Mouse (Mus musculus): ENCODE measurements around the gene Phactr2. TPM values are rescaled to one million over a fixed set of nuclear protein-coding genes. Genes with fewer than 3 reads are reported as not detected.
"Not testable (repeated sequence)": the region's sequence is repeated elsewhere in the genome, so short reads cannot be mapped to it uniquely, and the experiment has no call there.

Phactr2 gene
- polyA plus RNA-seq, 1 experiment from 2014 or later, result 10.8 TPM

DNA sequence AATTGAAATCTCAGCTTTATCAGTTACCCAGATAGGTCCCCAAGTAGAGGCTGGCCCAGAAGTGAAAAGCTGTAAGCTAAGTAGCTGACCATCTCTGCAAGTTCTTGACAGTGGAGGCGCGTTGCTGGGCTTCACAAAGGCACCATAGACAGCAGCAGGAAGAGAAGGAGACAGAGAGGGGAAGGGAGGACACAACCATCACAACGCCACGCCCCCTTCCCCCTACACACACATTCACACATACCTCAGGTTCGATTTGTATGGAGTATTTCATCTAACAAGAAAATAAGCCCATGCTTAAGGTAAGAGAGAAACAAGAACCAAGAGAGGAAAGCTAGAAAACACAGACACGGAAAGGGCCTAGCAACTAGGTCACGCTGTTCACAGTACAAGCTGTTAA is 909 bp upstream of the Phactr2 start:
- WGBS, result 33% methylated on average over 7 of the region's 7 CpGs
- peaks cover 59% of the 10 kb centered on the region for H3K27me3 ChIP-seq (ENCODE audit: low read depth, poor library complexity, severe bottlenecking)
- no peaks in the 10 kb centered on the region for H3K9me3 ChIP-seq (replicated peaks)
- no peak overlapping the region for H3K4me3 ChIP-seq
- H3K36me3 ChIP-seq, result no peaks in the 10 kb centered on the region
- no peak overlapping the region for H3K27ac ChIP-seq (replicated peaks)
- peaks cover 18% of the 10 kb centered on the region for H3K4me1 ChIP-seq
- DNase-seq (ENCODE audit: low spot score), result no peak

DNA sequence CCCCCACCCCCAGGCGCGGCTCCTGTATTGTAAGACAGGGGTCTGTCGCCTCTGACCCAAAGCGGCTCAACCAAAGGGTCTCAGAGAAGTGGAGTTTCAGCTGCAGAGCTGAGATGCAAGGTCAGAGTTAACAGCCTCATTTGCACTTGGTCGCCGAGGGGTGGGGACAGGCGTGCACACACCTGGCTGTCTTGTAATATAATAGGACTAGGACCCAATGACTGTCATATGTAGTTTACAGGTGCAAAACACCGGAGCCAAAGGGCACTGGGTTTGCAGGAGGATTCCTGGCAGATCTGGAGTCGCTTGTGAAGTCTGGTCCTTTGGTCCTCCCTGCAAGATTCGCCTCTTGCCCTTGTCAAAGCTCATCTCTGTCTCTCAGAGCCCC is 350 bp upstream of the Phactr2 start:
- peaks cover 59% of the 10 kb centered on the region for H3K27me3 ChIP-seq (ENCODE audit: low read depth, poor library complexity, severe bottlenecking)
- 5% methylated on average over 10 of the region's 10 CpGs for whole genome bisulfite sequencing
- H3K27ac ChIP-seq (replicated peaks), result peak overlapping the region; percentile 83
- no peaks in the 10 kb centered on the region for H3K9me3 ChIP-seq (replicated peaks)
- H3K36me3 ChIP-seq, result no peaks in the 10 kb centered on the region
- peak overlapping the region; percentile 79 for H3K4me3 ChIP-seq
- DNase-seq (ENCODE audit: low spot score), result no peak
- H3K4me1 ChIP-seq, result peaks cover 18% of the 10 kb centered on the region

DNA sequence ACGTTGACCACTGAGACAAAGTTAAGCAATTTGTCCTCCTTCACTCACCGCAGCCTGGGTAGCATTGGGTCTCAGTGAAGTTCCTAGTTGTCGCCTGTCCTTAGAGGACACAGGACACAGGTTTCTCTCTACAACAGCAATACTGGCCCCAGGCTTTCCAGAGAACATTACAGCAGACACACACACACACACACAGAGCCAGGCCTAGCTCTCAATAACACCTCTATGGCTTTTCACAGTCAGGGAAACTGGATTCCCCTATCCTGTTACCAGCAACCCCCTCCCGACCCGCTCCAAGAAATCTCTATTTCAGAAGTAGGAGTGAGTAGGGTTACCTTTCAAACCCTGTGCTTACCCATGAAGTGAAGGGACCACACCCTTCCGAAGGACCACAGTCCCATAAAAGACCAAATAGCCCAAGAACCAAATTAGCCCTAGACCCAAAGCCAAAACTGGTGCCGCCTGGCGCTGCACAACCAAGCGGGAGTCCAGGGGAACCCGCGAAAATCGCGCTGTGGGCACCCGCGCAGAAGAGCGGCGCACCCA is 852 bp downstream of the Phactr2 start:
- H3K27ac ChIP-seq (replicated peaks), result peak overlapping the region; percentile 83

DNA sequence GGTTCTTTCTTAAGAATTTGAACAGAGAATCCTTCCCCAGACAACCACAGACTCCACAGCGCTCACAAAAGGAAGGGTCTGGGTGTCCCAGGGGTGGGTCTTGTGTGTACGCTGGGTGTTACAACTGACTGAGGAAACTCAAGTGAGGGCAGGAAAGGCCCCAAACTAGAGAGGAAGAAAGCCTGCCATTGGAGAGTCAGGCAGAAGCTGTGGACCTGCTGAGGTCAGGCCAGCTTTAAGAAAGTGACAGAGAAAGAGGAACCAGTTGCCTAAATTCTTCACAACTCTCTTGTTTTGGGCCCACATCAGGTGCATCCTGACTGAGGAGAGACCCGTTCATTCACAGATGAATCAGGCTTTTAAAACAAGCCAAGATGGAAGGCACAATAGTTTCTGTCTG is 4.0 kb downstream of the Phactr2 start:
- no peak overlapping the region for H3K27ac ChIP-seq (replicated peaks)
- H3K9me3 ChIP-seq (replicated peaks), result no peaks in the 10 kb centered on the region
- peaks cover 45% of the 10 kb centered on the region for H3K27me3 ChIP-seq (ENCODE audit: low read depth, poor library complexity, severe bottlenecking)
- WGBS, result 92% methylated on average over 3 of the region's 3 CpGs
- no peaks in the 10 kb centered on the region for H3K36me3 ChIP-seq
- H3K4me3 ChIP-seq, result no peak overlapping the region
- DNase-seq (ENCODE audit: low spot score), result no peak
- peaks cover 18% of the 10 kb centered on the region for H3K4me1 ChIP-seq

More for the DNA sequence above, 852 bp downstream of the Phactr2 start:
- peaks cover 59% of the 10 kb centered on the region for H3K27me3 ChIP-seq (ENCODE audit: low read depth, poor library complexity, severe bottlenecking)
- no peaks in the 10 kb centered on the region for H3K36me3 ChIP-seq
- H3K9me3 ChIP-seq (replicated peaks), result no peaks in the 10 kb centered on the region
- WGBS, result 12% methylated on average over 17 of the region's 17 CpGs
- peaks cover 18% of the 10 kb centered on the region for H3K4me1 ChIP-seq
- H3K4me3 ChIP-seq, result peak overlapping the region; percentile 79
- no peak for DNase-seq (ENCODE audit: low spot score)

DNA sequence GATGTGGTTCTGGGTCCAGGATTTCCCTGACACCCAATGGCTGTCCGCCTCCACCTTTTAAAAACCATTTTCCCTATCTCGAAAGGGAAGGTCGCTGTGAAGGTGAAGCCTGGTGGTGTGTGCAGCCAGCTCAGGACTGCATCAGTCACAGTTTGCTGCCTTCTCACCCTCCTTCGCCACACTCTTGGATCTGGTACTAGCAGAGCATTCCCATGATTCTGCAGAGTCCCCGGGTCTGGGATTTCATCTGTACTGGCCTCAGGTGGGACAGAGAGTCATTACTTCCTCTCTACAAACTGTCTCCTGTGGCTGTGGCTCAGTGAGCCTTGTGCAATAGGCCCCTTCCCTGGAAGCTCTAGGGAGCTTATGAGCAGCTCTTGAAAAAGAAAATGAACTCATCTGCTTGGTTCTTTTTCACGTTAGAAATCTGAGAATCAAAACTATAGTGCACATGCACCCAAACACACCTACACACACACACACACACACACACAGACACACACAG is 6.1 kb downstream of the Phactr2 start:
- H3K27me3 ChIP-seq (ENCODE audit: low read depth, poor library complexity, severe bottlenecking), result peaks cover 23% of the 10 kb centered on the region
- H3K4me3 ChIP-seq; H3K9me3 ChIP-seq (replicated peaks); H3K36me3 ChIP-seq; DNase-seq (ENCODE audit: low spot score); H3K4me1 ChIP-seq; H3K27ac ChIP-seq (replicated peaks): not testable (repeated sequence)
- 88% methylated on average over 6 of the region's 6 CpGs for WGBS

DNA sequence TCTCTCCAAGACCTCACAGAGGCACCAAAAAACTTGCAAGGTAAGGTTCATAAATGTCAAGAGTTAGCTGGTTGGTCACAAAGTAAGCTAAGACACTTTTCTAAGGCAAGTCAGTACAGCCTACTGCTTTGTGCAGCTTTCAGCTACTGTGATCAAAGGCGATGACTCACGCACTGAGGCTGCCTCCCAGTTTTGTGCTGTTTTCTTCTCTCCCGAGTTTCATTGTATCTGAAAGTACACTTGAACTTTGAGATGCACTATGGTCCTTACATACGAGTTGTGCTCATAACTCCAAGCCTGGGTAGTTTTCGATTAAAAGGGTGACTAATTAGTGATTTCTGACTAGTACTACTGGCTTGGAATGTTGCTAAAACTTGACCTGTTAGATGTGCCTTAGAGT is 7.3 kb downstream of the Phactr2 start:
- H3K9me3 ChIP-seq (replicated peaks), result no peaks in the 10 kb centered on the region
- H3K4me1 ChIP-seq, result no peaks in the 10 kb centered on the region
- H3K4me3 ChIP-seq, result no peak overlapping the region
- no peak for DNase-seq (ENCODE audit: low spot score)
- no peaks in the 10 kb centered on the region for H3K36me3 ChIP-seq
- peaks cover 12% of the 10 kb centered on the region for H3K27me3 ChIP-seq (ENCODE audit: low read depth, poor library complexity, severe bottlenecking)
- H3K27ac ChIP-seq (replicated peaks), result no peak overlapping the region
- WGBS, result 72% methylated on average over 5 of the region's 5 CpGs

DNA sequence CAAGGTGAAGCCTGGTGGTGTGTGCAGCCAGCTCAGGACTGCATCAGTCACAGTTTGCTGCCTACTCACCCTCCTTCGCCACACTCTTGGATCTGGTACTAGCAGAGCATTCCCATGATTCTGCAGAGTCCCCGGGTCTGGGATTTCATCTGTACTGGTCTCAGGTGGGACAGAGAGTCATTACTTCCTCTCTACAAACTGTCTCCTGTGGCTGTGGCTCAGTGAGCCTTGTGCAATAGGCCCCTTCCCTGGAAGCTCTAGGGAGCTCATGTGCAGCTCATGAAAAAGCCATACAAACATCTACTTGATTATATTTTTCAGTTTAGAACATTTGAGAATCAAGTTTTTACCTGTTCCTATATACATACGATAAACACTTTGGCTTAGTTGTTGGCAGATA is 9.9 kb downstream of the Phactr2 start:
- not testable (repeated sequence) for DNase-seq (ENCODE audit: low spot score); H3K4me3 ChIP-seq; H3K9me3 ChIP-seq (replicated peaks); H3K27me3 ChIP-seq (ENCODE audit: low read depth, poor library complexity, severe bottlenecking); H3K27ac ChIP-seq (replicated peaks); H3K36me3 ChIP-seq; H3K4me1 ChIP-seq
- WGBS, result 91% methylated on average over 3 of the region's 3 CpGs

DNA sequence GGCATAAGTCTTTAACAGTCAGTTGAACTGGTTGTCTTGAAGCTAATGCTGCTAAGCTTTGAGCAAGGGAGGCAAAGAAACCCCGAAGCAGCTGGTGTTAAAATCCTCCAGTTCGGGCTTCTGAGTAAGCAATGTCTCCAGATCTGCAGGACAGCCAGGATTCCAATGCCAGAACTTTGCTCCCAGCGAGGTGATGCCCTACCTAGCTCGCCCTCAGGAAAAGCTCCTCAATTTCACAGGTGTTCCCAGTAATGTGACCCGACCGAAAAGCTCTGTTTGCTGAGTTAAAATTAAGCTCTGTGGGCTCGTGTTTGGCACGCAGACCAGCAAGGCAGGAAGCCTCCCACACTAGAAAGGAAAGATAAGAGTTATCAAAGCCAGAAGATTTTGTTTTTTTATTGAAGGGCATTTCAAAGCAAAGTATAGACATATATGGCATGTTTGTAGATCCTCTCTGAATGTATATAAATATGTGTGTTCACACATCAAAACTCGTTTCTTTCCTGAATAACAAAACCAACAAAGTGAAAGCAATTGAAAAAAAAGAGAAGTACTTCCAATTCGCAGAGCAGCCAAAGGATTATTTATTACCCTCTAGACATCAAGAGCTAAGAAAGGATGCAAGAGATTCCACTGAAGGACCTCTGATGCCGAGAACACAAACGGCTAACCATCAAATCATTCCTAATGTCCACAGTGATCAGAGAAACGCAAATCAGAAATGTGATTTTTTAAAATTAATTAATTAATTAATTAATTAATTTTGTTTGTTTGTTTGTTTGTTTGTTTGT is 20.8 kb downstream of the Phactr2 start:
- Histone ChIP-seq H3K4me1 (no peaks in the 10 kb centered on the region), H3K4me3 (no peak overlapping the region), H3K9me3 (replicated peaks) (no peaks in the 10 kb centered on the region), H3K27me3 (ENCODE audit: low read depth, poor library complexity, severe bottlenecking) (no peaks in the 10 kb centered on the region), H3K27ac (replicated peaks) (no peak overlapping the region), H3K36me3 (no peaks in the 10 kb centered on the region)
- DNase-seq (ENCODE audit: low spot score), result no peak
- WGBS, result 85% methylated on average over 13 of the region's 13 CpGs

DNA sequence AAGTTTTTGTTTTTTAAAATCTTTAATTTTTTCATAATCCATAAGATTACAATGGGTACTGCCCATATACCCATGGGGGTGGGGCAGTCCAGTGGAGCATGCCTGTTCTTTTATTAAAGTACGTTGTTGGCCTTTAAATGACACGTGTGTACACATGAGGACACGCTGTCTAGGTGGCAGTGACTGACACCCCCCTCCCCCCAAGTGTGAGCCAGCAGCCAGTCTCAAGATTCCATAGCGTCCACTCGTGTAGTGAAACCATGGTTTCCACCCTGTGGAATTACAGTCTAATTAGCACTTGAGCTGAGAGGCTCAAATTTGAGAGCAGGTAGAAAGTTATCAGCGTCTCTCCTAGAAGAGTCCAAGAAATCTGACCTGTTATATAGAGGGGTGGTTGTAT is 22.6 kb downstream of the Phactr2 start:
- H3K27me3 ChIP-seq (ENCODE audit: low read depth, poor library complexity, severe bottlenecking), result no peaks in the 10 kb centered on the region
- no peak for DNase-seq (ENCODE audit: low spot score)
- no peak overlapping the region for H3K4me3 ChIP-seq
- 90% methylated on average over 6 of the region's 6 CpGs for WGBS
- H3K27ac ChIP-seq (replicated peaks), result no peak overlapping the region
- H3K9me3 ChIP-seq (replicated peaks), result no peaks in the 10 kb centered on the region
- no peaks in the 10 kb centered on the region for H3K36me3 ChIP-seq
- H3K4me1 ChIP-seq, result no peaks in the 10 kb centered on the region

DNA sequence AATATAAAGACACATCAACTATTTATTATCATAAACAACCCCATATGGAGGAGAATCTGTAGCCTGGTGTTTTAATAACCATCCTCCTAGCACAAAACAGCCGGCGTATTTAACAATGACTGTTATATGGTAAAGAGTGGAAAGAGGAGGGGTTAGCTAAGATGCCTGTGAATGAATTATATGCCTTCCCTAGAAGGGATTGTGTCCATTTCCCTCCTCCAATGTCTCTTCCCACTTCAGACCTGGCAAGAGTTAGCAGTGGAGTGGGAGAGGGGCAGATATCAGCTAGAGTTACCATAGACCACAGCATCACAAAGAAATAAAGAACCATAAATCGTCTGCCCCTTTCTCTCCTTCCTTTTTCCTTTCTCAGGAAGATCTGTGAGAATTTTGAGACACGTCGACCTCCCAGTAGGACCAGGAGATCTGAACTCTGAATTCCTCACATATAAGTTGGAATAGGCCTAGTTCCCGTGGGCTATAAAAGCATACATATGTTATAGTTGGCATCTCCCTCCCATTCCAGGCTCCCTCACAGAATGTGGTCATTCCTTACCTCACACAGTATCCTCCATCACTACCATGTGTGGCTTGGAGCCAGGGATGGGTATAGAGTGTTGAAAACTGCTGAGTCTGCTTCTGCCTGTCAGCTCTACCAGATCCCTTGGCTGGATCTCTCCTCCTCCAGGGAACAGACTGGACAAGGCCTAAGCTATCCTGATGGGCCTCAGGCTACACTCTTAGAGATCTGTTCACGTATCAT is 25.7 kb downstream of the Phactr2 start:
- no peak overlapping the region for H3K4me3 ChIP-seq
- no peaks in the 10 kb centered on the region for H3K27me3 ChIP-seq (ENCODE audit: low read depth, poor library complexity, severe bottlenecking)
- H3K27ac ChIP-seq (replicated peaks), result no peak overlapping the region
- WGBS, result 85% methylated on average over 7 of the region's 7 CpGs
- no peaks in the 10 kb centered on the region for H3K36me3 ChIP-seq
- DNase-seq (ENCODE audit: low spot score), result no peak
- H3K9me3 ChIP-seq (replicated peaks), result no peaks in the 10 kb centered on the region
- H3K4me1 ChIP-seq, result no peaks in the 10 kb centered on the region

DNA sequence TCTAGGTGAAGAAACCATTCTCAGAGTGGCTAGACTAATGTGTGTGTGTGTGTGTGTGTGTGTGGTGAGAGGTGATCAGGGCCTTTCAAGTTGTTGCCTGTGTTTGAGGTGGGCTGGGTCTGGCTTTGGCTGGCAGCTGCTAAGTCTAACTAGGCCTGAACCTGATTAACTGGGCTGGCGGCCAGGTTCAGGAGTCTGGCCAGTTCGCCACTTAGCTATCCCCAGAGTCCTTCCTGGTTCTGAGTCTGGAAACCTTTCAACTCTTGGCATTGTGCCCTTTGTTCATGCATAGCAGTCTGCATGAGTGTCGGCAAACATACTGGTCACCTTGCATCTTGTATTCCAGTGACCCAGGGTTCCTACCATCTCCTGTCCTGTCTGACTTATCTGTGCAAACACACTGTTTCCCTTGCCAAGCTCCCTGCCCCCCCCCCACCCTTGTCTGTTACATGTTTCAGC is 27.4 kb downstream of the Phactr2 start:
- H3K4me1 ChIP-seq, result no peaks in the 10 kb centered on the region
- no peaks in the 10 kb centered on the region for H3K36me3 ChIP-seq
- DNase-seq (ENCODE audit: low spot score), result no peak
- H3K4me3 ChIP-seq, result no peak overlapping the region
- 85% methylated on average over 3 of the region's 3 CpGs for WGBS
- no peak overlapping the region for H3K27ac ChIP-seq (replicated peaks)
- H3K27me3 ChIP-seq (ENCODE audit: low read depth, poor library complexity, severe bottlenecking), result no peaks in the 10 kb centered on the region
- no peaks in the 10 kb centered on the region for H3K9me3 ChIP-seq (replicated peaks)

DNA sequence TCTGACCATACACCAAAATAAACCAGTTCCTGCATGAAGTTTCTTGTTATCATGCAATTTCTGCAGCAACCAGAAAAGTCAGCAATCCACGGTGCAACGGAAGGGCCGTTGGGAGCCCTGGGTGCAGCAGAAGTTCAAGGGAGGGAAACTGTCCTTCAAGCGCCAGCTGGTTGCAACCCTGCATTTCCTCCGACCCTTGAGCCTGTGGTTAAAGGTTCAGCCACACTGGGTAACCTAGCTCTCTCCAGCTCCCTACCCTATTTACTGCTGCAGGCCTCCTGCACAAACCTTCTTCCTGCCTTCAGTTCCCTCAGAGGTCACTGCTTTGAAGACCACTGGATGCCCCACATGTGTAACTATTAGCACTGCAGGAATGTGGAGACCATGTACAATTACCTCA is 30.0 kb downstream of the Phactr2 start:
- no peak for DNase-seq (ENCODE audit: low spot score)
- no peaks in the 10 kb centered on the region for H3K27me3 ChIP-seq (ENCODE audit: low read depth, poor library complexity, severe bottlenecking)
- no peaks in the 10 kb centered on the region for H3K9me3 ChIP-seq (replicated peaks)
- no peaks in the 10 kb centered on the region for H3K4me1 ChIP-seq
- 88% methylated on average over 5 of the region's 5 CpGs for WGBS
- no peak overlapping the region for H3K27ac ChIP-seq (replicated peaks)
- H3K4me3 ChIP-seq, result no peak overlapping the region
- H3K36me3 ChIP-seq, result no peaks in the 10 kb centered on the region

DNA sequence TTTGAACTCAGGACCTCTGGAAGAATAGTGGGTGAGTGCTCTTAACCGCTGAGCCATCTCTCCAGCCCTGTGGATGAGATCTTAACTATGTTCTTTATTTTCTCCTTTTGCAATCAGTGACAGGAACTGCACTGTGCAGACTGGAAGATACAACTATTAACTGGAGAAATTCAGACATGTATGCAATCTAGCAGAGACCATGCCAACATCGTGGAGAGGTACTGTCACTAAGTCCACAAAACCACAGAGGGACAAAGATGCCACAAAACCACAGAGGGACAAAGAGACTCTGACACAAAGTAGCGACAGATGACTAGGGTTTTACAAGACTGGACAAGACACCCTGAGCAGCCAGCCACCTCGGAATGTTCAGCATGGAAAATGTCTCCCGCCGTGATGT is 30.6 kb downstream of the Phactr2 start:
- DNase-seq (ENCODE audit: low spot score), result no peak
- Histone ChIP-seq H3K9me3 (replicated peaks) (no peaks in the 10 kb centered on the region), H3K4me3 (no peak overlapping the region), H3K27ac (replicated peaks) (no peak overlapping the region), H3K36me3 (no peaks in the 10 kb centered on the region), H3K4me1 (no peaks in the 10 kb centered on the region), H3K27me3 (ENCODE audit: low read depth, poor library complexity, severe bottlenecking) (no peaks in the 10 kb centered on the region)
- 90% methylated on average over 6 of the region's 6 CpGs for WGBS

All from midbrain, embryonic 10.5 days (tissue).